Mouse (Mus musculus): Measurements from ENCODE around the gene Chd3. TPM values are rescaled to one million over a fixed set of nuclear protein-coding genes. Genes with fewer than 3 reads are reported as not detected.
"Not testable (repeated sequence)": the region's sequence is repeated elsewhere in the genome, so short reads cannot be mapped to it uniquely, and the experiment has no call there.

Chd3 gene
- polyA plus RNA-seq, 1 experiment from 2014 or later: 78.7 TPM

- Histone ChIP-seq H3K9me3 (no peaks in the 10 kb centered on the region), H3K4me2 (replicated peaks) (peak within 1 kb of the TSS; percentile 86), H3K27me3 (peaks cover 24% of the 10 kb centered on the region), H3K4me3 (peak within 1 kb of the TSS; percentile 65), H3K27ac (replicated peaks) (peak within 1 kb of the TSS; percentile 92), H3K36me3 (peaks cover 19% of the 10 kb centered on the region), H3K4me1 (peaks cover 38% of the 10 kb centered on the region), H3K9ac (replicated peaks) (peak within 1 kb of the TSS; percentile 90)
- WGBS: under 1% methylated on average over 30 of the region's 30 CpGs
- peak; percentile 90 for ATAC-seq (ENCODE audit: low FRiP score, low read depth)
Measured at GRCm38 (mm10) chr11:69323667-69324111, 45.5 kb downstream of the Chd3 start, which contains the start of the genes Cntrob and Trappc1. Cntrob (minus strand) TSS chr11:69323775. Trappc1 (plus strand) TSS chr11:69323980.

GRCm38 (mm10) chr11:69322693-69323471, 46.3 kb downstream of the Chd3 start:
- peak overlapping the region; percentile 92 for H3K27ac ChIP-seq (replicated peaks)
- H3K4me3 ChIP-seq: peak overlapping the region; percentile 65
- peak overlapping the region; percentile 86 for H3K4me2 ChIP-seq (replicated peaks)
- peaks cover 27% of the 10 kb centered on the region for H3K36me3 ChIP-seq
- no peaks in the 10 kb centered on the region for H3K9me3 ChIP-seq
- no peak for ATAC-seq (ENCODE audit: low FRiP score, low read depth)
- peak overlapping the region; percentile 90 for H3K9ac ChIP-seq (replicated peaks)
- peaks cover 15% of the 10 kb centered on the region for H3K27me3 ChIP-seq
- WGBS: 27% methylated on average over 18 of the region's 18 CpGs
- H3K4me1 ChIP-seq: peaks cover 38% of the 10 kb centered on the region

- H3K4me3 ChIP-seq: peak overlapping the region; percentile 65; the same call in 1 of the 2 replicates
- H3K27ac ChIP-seq (replicated peaks): 0 out of 2 replicates have a peak overlapping the region, but pooled peaks have one; percentile 4
- H3K4me2 ChIP-seq (replicated peaks): peak overlapping the region; percentile 86
Measured at GRCm38 (mm10) chr11:69322010-69322409, 47.2 kb downstream of the Chd3 start.

GRCm38 (mm10) chr11:69321580-69321979, 47.6 kb downstream of the Chd3 start:
- H3K9ac ChIP-seq (replicated peaks): 0 out of 2 replicates have a peak overlapping the region, but pooled peaks have one; percentile 90
- H3K27me3 ChIP-seq: peaks cover 2% of the 10 kb centered on the region
- peaks cover 33% of the 10 kb centered on the region for H3K4me1 ChIP-seq
- ATAC-seq (ENCODE audit: low FRiP score, low read depth): no peak
- WGBS: 96% methylated on average over 6 of the region's 6 CpGs
- H3K36me3 ChIP-seq: peaks cover 33% of the 10 kb centered on the region
- peak overlapping the region; percentile 86 for H3K4me2 ChIP-seq (replicated peaks)
- no peaks in the 10 kb centered on the region for H3K9me3 ChIP-seq
- H3K27ac ChIP-seq (replicated peaks): 0 out of 2 replicates have a peak overlapping the region, but pooled peaks have one; percentile 4
- H3K4me3 ChIP-seq: peak overlapping the region; percentile 65; the same call in 1 of the 2 replicates

More at GRCm38 (mm10) chr11:69322010-69322409, 47.2 kb downstream of the Chd3 start:
- Histone ChIP-seq H3K9ac (replicated peaks) (peak overlapping the region; percentile 90; the same call in 1 of the 2 replicates), H3K36me3 (peaks cover 33% of the 10 kb centered on the region), H3K27me3 (peaks cover 7% of the 10 kb centered on the region), H3K9me3 (no peaks in the 10 kb centered on the region), H3K4me1 (peaks cover 37% of the 10 kb centered on the region)
- ATAC-seq (ENCODE audit: low FRiP score, low read depth): no peak
- WGBS: 69% methylated on average over 6 of the region's 6 CpGs

- not testable (repeated sequence) for H3K9me3 ChIP-seq; H3K27ac ChIP-seq (replicated peaks); H3K4me2 ChIP-seq (replicated peaks); H3K9ac ChIP-seq (replicated peaks); H3K27me3 ChIP-seq; H3K4me3 ChIP-seq; ATAC-seq (ENCODE audit: low FRiP score, low read depth)
- Histone ChIP-seq H3K4me1 (peaks cover 15% of the 10 kb centered on the region), H3K36me3 (peaks cover 65% of the 10 kb centered on the region)
- 87% methylated on average over 3 of the region's 3 CpGs for WGBS
Measured at GRCm38 (mm10) chr11:69318000-69318399, 51.2 kb downstream of the Chd3 start.

- H3K9me3 ChIP-seq: no peaks in the 10 kb centered on the region
- H3K27me3 ChIP-seq: no peaks in the 10 kb centered on the region
- H3K4me2 ChIP-seq (replicated peaks): no peak overlapping the region
- WGBS: over 99% methylated on average over 6 of the region's 6 CpGs
- no peak overlapping the region for H3K27ac ChIP-seq (replicated peaks)
- no peak overlapping the region for H3K4me3 ChIP-seq
- peaks cover 77% of the 10 kb centered on the region for H3K36me3 ChIP-seq
- no peak for ATAC-seq (ENCODE audit: low FRiP score, low read depth)
- H3K4me1 ChIP-seq: no peaks in the 10 kb centered on the region
- no peak overlapping the region for H3K9ac ChIP-seq (replicated peaks)
Measured at GRCm38 (mm10) chr11:69316361-69316760, 52.8 kb downstream of the Chd3 start.

GRCm38 (mm10) chr11:69311266-69311665, 57.9 kb downstream of the Chd3 start:
- no peak overlapping the region for H3K4me2 ChIP-seq (replicated peaks)
- H3K9me3 ChIP-seq: no peaks in the 10 kb centered on the region
- 82% methylated on average over 7 of the region's 7 CpGs for WGBS
- peaks cover 90% of the 10 kb centered on the region for H3K36me3 ChIP-seq
- H3K4me3 ChIP-seq: no peak overlapping the region
- H3K27ac ChIP-seq (replicated peaks): no peak overlapping the region
- H3K27me3 ChIP-seq: no peaks in the 10 kb centered on the region
- no peaks in the 10 kb centered on the region for H3K4me1 ChIP-seq
- H3K9ac ChIP-seq (replicated peaks): no peak overlapping the region
- ATAC-seq (ENCODE audit: low FRiP score, low read depth): no peak

GRCm38 (mm10) chr11:69306039-69306438, 63.2 kb downstream of the Chd3 start:
- Histone ChIP-seq H3K9ac (replicated peaks) (no peak overlapping the region), H3K27ac (replicated peaks) (no peak overlapping the region), H3K4me3 (no peak overlapping the region), H3K36me3 (peaks cover 92% of the 10 kb centered on the region), H3K27me3 (no peaks in the 10 kb centered on the region), H3K4me1 (no peaks in the 10 kb centered on the region), H3K4me2 (replicated peaks) (no peak overlapping the region), H3K9me3 (no peaks in the 10 kb centered on the region)
- ATAC-seq (ENCODE audit: low FRiP score, low read depth): no peak
- 97% methylated on average over 2 of the region's 2 CpGs for WGBS

- Histone ChIP-seq H3K4me3 (no peak overlapping the region), H3K4me2 (replicated peaks) (no peak overlapping the region), H3K27ac (replicated peaks) (no peak overlapping the region), H3K27me3 (no peaks in the 10 kb centered on the region), H3K36me3 (peaks cover 92% of the 10 kb centered on the region), H3K9ac (replicated peaks) (no peak overlapping the region), H3K4me1 (no peaks in the 10 kb centered on the region), H3K9me3 (no peaks in the 10 kb centered on the region)
- no peak for ATAC-seq (ENCODE audit: low FRiP score, low read depth)
- 94% methylated on average over 8 of the region's 9 CpGs for WGBS
Measured at GRCm38 (mm10) chr11:69305291-69305690, 63.9 kb downstream of the Chd3 start.

- ATAC-seq (ENCODE audit: low FRiP score, low read depth): no peak
- Histone ChIP-seq H3K9ac (replicated peaks) (no peak overlapping the region), H3K4me2 (replicated peaks) (no peak overlapping the region), H3K4me3 (no peak overlapping the region), H3K27me3 (no peaks in the 10 kb centered on the region), H3K36me3 (peaks cover 93% of the 10 kb centered on the region), H3K4me1 (no peaks in the 10 kb centered on the region), H3K9me3 (no peaks in the 10 kb centered on the region), H3K27ac (replicated peaks) (no peak overlapping the region)
- WGBS: 88% methylated on average over 7 of the region's 7 CpGs
Measured at GRCm38 (mm10) chr11:69302817-69303216, 66.4 kb downstream of the Chd3 start.

- peaks cover 56% of the 10 kb centered on the region for H3K36me3 ChIP-seq
Measured at GRCm38 (mm10) chr11:69298231-69298630, 71.0 kb downstream of the Chd3 start.

GRCm38 (mm10) chr11:69297799-69298198, 71.4 kb downstream of the Chd3 start:
- Histone ChIP-seq H3K27me3 (no peaks in the 10 kb centered on the region), H3K4me3 (no peak overlapping the region), H3K36me3 (peaks cover 52% of the 10 kb centered on the region), H3K9me3 (no peaks in the 10 kb centered on the region), H3K9ac (replicated peaks) (no peak overlapping the region), H3K4me1 (no peaks in the 10 kb centered on the region), H3K27ac (replicated peaks) (no peak overlapping the region), H3K4me2 (replicated peaks) (no peak overlapping the region)
- no peak for ATAC-seq (ENCODE audit: low FRiP score, low read depth)
- WGBS: 84% methylated on average over 2 of the region's 2 CpGs

More at GRCm38 (mm10) chr11:69298231-69298630, 71.0 kb downstream of the Chd3 start:
- Histone ChIP-seq H3K27me3 (no peaks in the 10 kb centered on the region), H3K9ac (replicated peaks) (no peak overlapping the region), H3K4me2 (replicated peaks) (no peak overlapping the region), H3K4me1 (no peaks in the 10 kb centered on the region), H3K4me3 (no peak overlapping the region), H3K27ac (replicated peaks) (no peak overlapping the region), H3K9me3 (no peaks in the 10 kb centered on the region)
- WGBS: 61% methylated on average over 7 of the region's 7 CpGs
- ATAC-seq (ENCODE audit: low FRiP score, low read depth): no peak
